Mouse (Mus musculus) megakaryocyte-erythroid progenitor cell, adult 5-6 weeks (primary cell): ENCODE measurements around the gene Gabrb1. TPM values are rescaled to one million over a fixed set of nuclear protein-coding genes. Genes with fewer than 3 reads are reported as not detected.

Source experiments
- ATAC-seq: replicated peaks from 2 replicates; pipeline ENCODE4 v1.8.0; 2016; ENCODE audit warnings: mild to moderate bottlenecking, inconsistent platforms; ENCODE audit not compliant: severe bottlenecking, poor library complexity, low FRiP score, low TSS enrichment
- total RNA-seq, 2 experiments: library from RNA; stranded (forward) in 1 of 2; stranded (reverse) in 1 of 2; fragments of 200-1000, 215-1000 nt in 1 of 2; fragments of >200 nt in 1 of 2; fragmentation: Nextera tagmentation in 1 of 2; gene quantifications; 2 replicates each; pipeline ENCODE4 v1.2.3; 2014 to 2017

Gabrb1 gene
- total RNA-seq, 2 experiments from 2014 or later: not detected

- no peak for ATAC-seq
Measured at GRCm38 (mm10) chr5:72191932-72192331, 534.0 kb downstream of the Gabrb1 start.

GRCm38 (mm10) chr5:72195442-72195841, 537.5 kb downstream of the Gabrb1 start:
- no peak for ATAC-seq

Other genes starting within 250 kb of the Gabrb1 start
- not detected in 2 replicates for gene Cox7b2, start 109.9 kb upstream of the Gabrb1 start, total RNA-seq (2014; fragmentation: Nextera tagmentation)
- not detected in 2 replicates for gene Cox7b2, start 109.9 kb upstream of the Gabrb1 start, total RNA-seq (2017)
- gene Gabra4, start 195 bp downstream of the Gabrb1 start, total RNA-seq (2014; fragmentation: Nextera tagmentation): not detected in 2 replicates
- gene Gabra4, start 195 bp downstream of the Gabrb1 start, total RNA-seq (2017): not detected in 2 replicates